Mouse (Mus musculus) adrenal gland, adult 2 months (tissue): ENCODE results near the gene Add2. TPM values are rescaled to one million over a fixed set of nuclear protein-coding genes. Genes with fewer than 3 reads are reported as not detected.

Experiments
- DNase-seq: peaks from one replicate; pipeline ENCODE4 v3.0.0; 2021
- polyA plus RNA-seq: library from polyadenylated mRNA; depleted of rRNA; stranded (reverse); fragments of >200 nt; gene quantifications from 2 replicates; pipeline ENCODE4 v1.2.3, GENCODE M21; 2012
- total RNA-seq, 2 experiments: library from RNA; stranded (reverse); gene quantifications; 2 replicates each; pipeline ENCODE4 v1.2.3; 2021

The Add2 gene
- total and polyA plus RNA-seq, 3 experiments, result 0.78 to 1.7 (median 1.6) TPM

- DNase-seq, result no peak
Measured at GRCm38 (mm10) chr6:86048509-86048908, 20.0 kb downstream of the Add2 start.

- DNase-seq, result no peak
Measured at GRCm38 (mm10) chr6:86050586-86051268, 22.2 kb downstream of the Add2 start.

- DNase-seq, result no peak
Measured at GRCm38 (mm10) chr6:86052032-86052459, 23.6 kb downstream of the Add2 start.

GRCm38 (mm10) chr6:86052556-86052955, 24.1 kb downstream of the Add2 start:
- DNase-seq, result no peak

GRCm38 (mm10) chr6:86053099-86053498, 24.6 kb downstream of the Add2 start:
- DNase-seq, result no peak

- no peak for DNase-seq
Measured at GRCm38 (mm10) chr6:86053594-86053993, 25.1 kb downstream of the Add2 start.

- DNase-seq, result no peak
Measured at GRCm38 (mm10) chr6:86058475-86058874, 30.0 kb downstream of the Add2 start.

- DNase-seq, result no peak
Measured at GRCm38 (mm10) chr6:86059151-86059853, 30.8 kb downstream of the Add2 start.

- no peak for DNase-seq
Measured at GRCm38 (mm10) chr6:86060170-86060569, 31.7 kb downstream of the Add2 start.

- no peak for DNase-seq
Measured at GRCm38 (mm10) chr6:86062226-86062625, 33.7 kb downstream of the Add2 start.

- DNase-seq, result no peak
Measured at GRCm38 (mm10) chr6:86062684-86063083, 34.2 kb downstream of the Add2 start.

- no peak for DNase-seq
Measured at GRCm38 (mm10) chr6:86064318-86065016, 36.0 kb downstream of the Add2 start.

- DNase-seq, result no peak
Measured at GRCm38 (mm10) chr6:86066727-86067126, 38.2 kb downstream of the Add2 start.

- no peak for DNase-seq
Measured at GRCm38 (mm10) chr6:86067145-86067544, 38.7 kb downstream of the Add2 start.

- DNase-seq, result no peak
Measured at GRCm38 (mm10) chr6:86069009-86069408, 40.5 kb downstream of the Add2 start.

GRCm38 (mm10) chr6:86069856-86070255, 41.4 kb downstream of the Add2 start:
- DNase-seq, result no peak

GRCm38 (mm10) chr6:86070277-86070676, 41.8 kb downstream of the Add2 start:
- DNase-seq, result no peak

- DNase-seq, result no peak
Measured at GRCm38 (mm10) chr6:86073882-86074281, 45.4 kb downstream of the Add2 start.

- no peak for DNase-seq
Measured at GRCm38 (mm10) chr6:86074538-86075204, 46.2 kb downstream of the Add2 start.

- no peak for DNase-seq
Measured at GRCm38 (mm10) chr6:86076525-86076924, 48.0 kb downstream of the Add2 start.

- DNase-seq, result no peak
Measured at GRCm38 (mm10) chr6:86077880-86078279, 49.4 kb downstream of the Add2 start.

- DNase-seq, result no peak
Measured at GRCm38 (mm10) chr6:86078361-86079010, 50.0 kb downstream of the Add2 start.
